Mouse (Mus musculus) erythroblast, embryonic 14.5 days (primary cell): ENCODE measurements around the gene Tbl1xr1.

Source experiments
- GATA1 ChIP-seq: IDR thresholded peaks from 2 replicates; pipeline ENCODE4 v1.6.1; 2012; ENCODE audit warnings: low read length, inconsistent platforms, mixed read lengths
- TAL1 ChIP-seq: IDR thresholded peaks from 3 replicates; pipeline ENCODE4 v1.6.1; 2012; ENCODE audit warnings: low read length, inconsistent platforms, mixed read lengths

GRCm38 (mm10) chr3:22075887-22076560 lies 428 bp upstream of the Tbl1xr1 start:
- TF ChIP-seq TAL1 = no peak
- no peak for TF ChIP-seq GATA1
